In genomic region chr5:22542676-22543075, GRCm38 (mm10) we compare ENCODE assay signal across 16 mouse cellular contexts.
"Had no signal": no experiment of that assay in that cellular context is flagged by ENCODE, and none has a peak within 500 bp of the region (broad histone marks: within the 10 kb centered on the region; RNA-seq: fewer than 3 reads in every experiment).

No protein-coding gene starts in this region.

- H3K27ac ChIP-seq: neural tube, embryonic 13.5 days; neural tube, embryonic 15.5 days; stomach, embryonic 15.5 days; stomach, postnatal 0 days had no signal

- H3K4me3 ChIP-seq: neural tube, embryonic 13.5 days; neural tube, embryonic 15.5 days; stomach, embryonic 15.5 days had no signal

- H3K9me3 ChIP-seq: neural tube, embryonic 13.5 days; neural tube, embryonic 15.5 days; stomach, embryonic 15.5 days had no signal

- H3K4me1 ChIP-seq: neural tube, embryonic 13.5 days; neural tube, embryonic 15.5 days; stomach, embryonic 15.5 days had no signal

- DNase-seq: retina, postnatal 1 day; right cerebral cortex, adult 18-20 months; right cerebral cortex, postnatal 14 days; right cerebral cortex, postnatal 25 days; right cerebral cortex, postnatal 4 days; spleen, adult 18-20 months; thymus, adult 18-20 months; thymus, adult 2 months; thymus, postnatal 14 days; thymus, postnatal 25 days; thymus, postnatal 36 days; thymus, postnatal 4 days had no signal

- H3K9ac ChIP-seq: neural tube, embryonic 13.5 days; neural tube, embryonic 15.5 days; stomach, embryonic 15.5 days had no signal

- H3K4me2 ChIP-seq: neural tube, embryonic 13.5 days; neural tube, embryonic 15.5 days; stomach, embryonic 15.5 days had no signal

- H3K27me3 ChIP-seq: neural tube, embryonic 13.5 days; neural tube, embryonic 15.5 days; stomach, embryonic 15.5 days had no signal
